Mouse (Mus musculus) bone marrow macrophage, adult 2 months (primary cell): ENCODE measurements around the gene Leng9.

ENCODE experiments used
- CTCF ChIP-seq: IDR thresholded peaks from 2 replicates; pipeline ENCODE4 v1.5.1; 2012; ENCODE audit warnings: low read depth, mild to moderate bottlenecking, low read length, moderate library complexity
- POLR2A ChIP-seq: IDR thresholded peaks from 2 replicates; pipeline ENCODE4 v1.6.1; 2012; ENCODE audit warnings: mild to moderate bottlenecking, low read depth, low read length, borderline replicate concordance

DNA sequence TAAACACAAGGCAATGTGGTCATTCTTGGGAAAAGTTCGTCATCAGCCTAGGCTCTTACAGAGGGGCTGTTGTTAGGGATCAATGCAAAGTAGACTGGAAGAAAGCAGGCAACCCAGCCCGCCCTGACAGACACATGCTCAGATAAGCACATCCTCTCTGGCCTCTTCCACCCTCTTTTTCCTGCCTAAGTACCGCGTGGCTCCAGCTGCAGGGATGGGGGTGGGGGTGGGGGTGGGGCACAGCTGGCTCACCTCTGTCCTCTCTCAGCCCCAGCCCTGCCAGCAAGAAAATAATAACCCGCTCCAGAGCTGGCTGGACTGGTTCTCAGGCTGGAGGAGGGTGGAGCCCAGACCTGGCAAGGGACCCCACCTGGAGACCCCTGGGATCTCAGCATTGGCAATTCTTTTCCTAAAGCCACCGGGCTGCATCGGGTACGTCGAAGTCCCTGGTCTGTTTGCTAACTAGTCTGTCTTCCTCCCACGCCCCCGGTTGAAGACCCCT is 13.4 kb upstream of the Leng9 start:
- TF ChIP-seq CTCF = no peak
- no peak for TF ChIP-seq POLR2A
